Mouse (Mus musculus): ENCODE measurements around the gene Dad1.

Dad1 gene

GRCm38 (mm10) chr14:54225725-54226124 is 28.2 kb downstream of the Dad1 start:
- DNase-seq (ENCODE audit: inconsistent ontology term) = no peak

- DNase-seq (ENCODE audit: inconsistent ontology term) = peak; percentile 56
Measured at GRCm38 (mm10) chr14:54224484-54225467, 29.1 kb downstream of the Dad1 start.

GRCm38 (mm10) chr14:54224064-54224417 is 29.9 kb downstream of the Dad1 start:
- no peak for DNase-seq (ENCODE audit: inconsistent ontology term)

- DNase-seq (ENCODE audit: inconsistent ontology term) = no peak
Measured at GRCm38 (mm10) chr14:54223315-54224063, 30.4 kb downstream of the Dad1 start.

- DNase-seq (ENCODE audit: inconsistent ontology term) = peak; percentile 88
Measured at GRCm38 (mm10) chr14:54222289-54222727, 31.6 kb downstream of the Dad1 start.

GRCm38 (mm10) chr14:54221641-54222040 is 32.3 kb downstream of the Dad1 start:
- no peak for DNase-seq (ENCODE audit: inconsistent ontology term)

GRCm38 (mm10) chr14:54220726-54221494 is 33.0 kb downstream of the Dad1 start:
- no peak for DNase-seq (ENCODE audit: inconsistent ontology term)

GRCm38 (mm10) chr14:54219849-54220248 is 34.1 kb downstream of the Dad1 start:
- DNase-seq (ENCODE audit: inconsistent ontology term) = no peak

GRCm38 (mm10) chr14:54219256-54219655 is 34.6 kb downstream of the Dad1 start:
- no peak for DNase-seq (ENCODE audit: inconsistent ontology term)

GRCm38 (mm10) chr14:54218721-54219120 is 35.2 kb downstream of the Dad1 start:
- DNase-seq (ENCODE audit: inconsistent ontology term) = no peak

GRCm38 (mm10) chr14:54218233-54218632 is 35.7 kb downstream of the Dad1 start:
- no peak for DNase-seq (ENCODE audit: inconsistent ontology term)

GRCm38 (mm10) chr14:54216126-54216525 is 37.8 kb downstream of the Dad1 start:
- no peak for DNase-seq (ENCODE audit: inconsistent ontology term)

GRCm38 (mm10) chr14:54214901-54215300 is 39.0 kb downstream of the Dad1 start:
- DNase-seq (ENCODE audit: inconsistent ontology term) = no peak

GRCm38 (mm10) chr14:54214477-54214876 is 39.4 kb downstream of the Dad1 start:
- no peak for DNase-seq (ENCODE audit: inconsistent ontology term)

- no peak for DNase-seq (ENCODE audit: inconsistent ontology term)
Measured at GRCm38 (mm10) chr14:54213734-54214133, 40.2 kb downstream of the Dad1 start.

- DNase-seq (ENCODE audit: inconsistent ontology term) = no peak
Measured at GRCm38 (mm10) chr14:54211755-54212154, 42.1 kb downstream of the Dad1 start.

GRCm38 (mm10) chr14:54211199-54211598 is 42.7 kb downstream of the Dad1 start:
- DNase-seq (ENCODE audit: inconsistent ontology term) = no peak

GRCm38 (mm10) chr14:54210401-54210800 is 43.5 kb downstream of the Dad1 start:
- no peak for DNase-seq (ENCODE audit: inconsistent ontology term)

GRCm38 (mm10) chr14:54209932-54210331 is 44.0 kb downstream of the Dad1 start:
- no peak for DNase-seq (ENCODE audit: inconsistent ontology term)

- no peak for DNase-seq (ENCODE audit: inconsistent ontology term)
Measured at GRCm38 (mm10) chr14:54208741-54209140, 45.2 kb downstream of the Dad1 start.

- DNase-seq (ENCODE audit: inconsistent ontology term) = no peak
Measured at GRCm38 (mm10) chr14:54207924-54208323, 46.0 kb downstream of the Dad1 start.

Measured in Muller cell, postnatal 12 days (primary cell).